Comparison of ENCODE assay signal across 1 mouse cellular context in genomic region chr4:21879565-21880220, GRCm38 (mm10).
TF ChIP-seq lines count a peak whose summit lies in the region.

Coq3 (plus strand) TSS chr4:21879673.

TF ChIP-seq in CH12.LX, 34 proteins besides CTCF, POLR2A, EP300 and RAD21 (continued from another document):
- TF ChIP-seq HCFC1 (IDR thresholded peaks at IDR 0.05; ENCODE audit: low read depth, low read length), result peak; percentile 78
- TF ChIP-seq MAX (IDR thresholded peaks at IDR 0.05; ENCODE audit: low read length), result no peak; the same call in 1 of the 2 replicates
- peak; percentile 57; the same call in 1 of the 2 replicates for TF ChIP-seq TCF12 (IDR thresholded peaks at IDR 0.05; ENCODE audit: low read depth, low read length)
- peak; percentile 93 for TF ChIP-seq NELFE (IDR thresholded peaks at IDR 0.05; ENCODE audit: low read depth, low read length)
- peak; percentile 60; the same call in 1 of the 2 replicates for TF ChIP-seq UBTF (IDR thresholded peaks at IDR 0.05; ENCODE audit: low read depth, low read length)
- TF ChIP-seq BHLHE40 (IDR thresholded peaks at IDR 0.05; ENCODE audit: low read depth, low read length), result peak; percentile 79; the same call in 1 of the 2 replicates
- no peak for TF ChIP-seq ZKSCAN1 (IDR thresholded peaks at IDR 0.05; ENCODE audit: borderline replicate concordance, low read depth, low read length)
- no peak for TF ChIP-seq PAX5 (IDR thresholded peaks at IDR 0.05; ENCODE audit: low read length)
- TF ChIP-seq MEF2A (IDR thresholded peaks at IDR 0.05; ENCODE audit: borderline replicate concordance, low read depth, low read length), result no peak
- no peak for TF ChIP-seq CHD1 (IDR thresholded peaks at IDR 0.05; ENCODE audit: low read depth, low read length)
- TF ChIP-seq IRF4 (IDR thresholded peaks at IDR 0.05; ENCODE audit: low read depth, low read length), result 0 out of 2 replicates have a peak, but pooled peaks have one; percentile 11
- TF ChIP-seq NRF1 (IDR thresholded peaks at IDR 0.05; ENCODE audit: low read depth, low read length), result peak; percentile 94
